Mouse (Mus musculus) thymus, postnatal 14 days (tissue): ENCODE measurements around the gene C1ql3.
A peak's percentile ranks its signal among the peaks of the same experiment; 100 is the strongest.

ENCODE experiments used
- DNase-seq: peaks from one replicate; pipeline ENCODE4 v3.0.0; 2021

C1ql3 gene

GRCm38 (mm10) chr2:13011472-13011871 lies at the start of gene C1ql3:
C1ql3 (minus strand) TSS chr2:13011806.
- DNase-seq: peak; percentile 27

- DNase-seq: no peak
These were observed 49.0 kb upstream of the C1ql3 start for GRCm38 (mm10) chr2:13060426-13061170.

- no peak for DNase-seq
These were observed 37.0 kb upstream of the C1ql3 start for GRCm38 (mm10) chr2:13048649-13049048.

GRCm38 (mm10) chr2:13044555-13044954 lies 32.9 kb upstream of the C1ql3 start:
- no peak for DNase-seq

- DNase-seq: no peak
These were observed 28.2 kb upstream of the C1ql3 start for GRCm38 (mm10) chr2:13039785-13040184.

GRCm38 (mm10) chr2:13038772-13039171 lies 27.2 kb upstream of the C1ql3 start:
- DNase-seq: no peak

GRCm38 (mm10) chr2:13018861-13019260 lies 7.3 kb upstream of the C1ql3 start:
- DNase-seq: no peak

GRCm38 (mm10) chr2:13018382-13018781 lies 6.8 kb upstream of the C1ql3 start:
- DNase-seq: no peak

- no peak for DNase-seq
These were observed 367 bp upstream of the C1ql3 start for GRCm38 (mm10) chr2:13011973-13012372.

GRCm38 (mm10) chr2:13010460-13011341 lies 905 bp downstream of the C1ql3 start:
- DNase-seq: peak; percentile 53

GRCm38 (mm10) chr2:13010030-13010459 lies 1.6 kb downstream of the C1ql3 start:
- DNase-seq: peak; percentile 76

- peak; percentile 7 for DNase-seq
These were observed 2.2 kb downstream of the C1ql3 start for GRCm38 (mm10) chr2:13009261-13009972.

- DNase-seq: no peak
These were observed 3.2 kb downstream of the C1ql3 start for GRCm38 (mm10) chr2:13008433-13008832.

GRCm38 (mm10) chr2:13000026-13000425 lies 11.6 kb downstream of the C1ql3 start:
- no peak for DNase-seq

- no peak for DNase-seq
These were observed 26.5 kb downstream of the C1ql3 start for GRCm38 (mm10) chr2:12984901-12985732.

GRCm38 (mm10) chr2:12978771-12979170 lies 32.8 kb downstream of the C1ql3 start:
- no peak for DNase-seq

GRCm38 (mm10) chr2:12977367-12977766 lies 34.2 kb downstream of the C1ql3 start:
- DNase-seq: no peak

GRCm38 (mm10) chr2:12973752-12974151 lies 37.9 kb downstream of the C1ql3 start:
- DNase-seq: no peak

- DNase-seq: no peak
These were observed 41.4 kb downstream of the C1ql3 start for GRCm38 (mm10) chr2:12970049-12970724.

- no peak for DNase-seq
These were observed 54.7 kb downstream of the C1ql3 start for GRCm38 (mm10) chr2:12956703-12957424.
